Mouse (Mus musculus): Measurements from ENCODE around the gene Por.

Por gene

GRCm38 (mm10) chr5:135726641-135727346 lies 57.0 kb downstream of the Por start:
- no peak for DNase-seq (ENCODE audit: low spot score)

- DNase-seq (ENCODE audit: low spot score): no peak
Observed at GRCm38 (mm10) chr5:135727871-135728270, 58.0 kb downstream of the Por start.

GRCm38 (mm10) chr5:135728361-135728760 lies 58.5 kb downstream of the Por start:
- no peak for DNase-seq (ENCODE audit: low spot score)

- DNase-seq (ENCODE audit: low spot score): no peak
Observed at GRCm38 (mm10) chr5:135729351-135729750, 59.5 kb downstream of the Por start.

- DNase-seq (ENCODE audit: low spot score): no peak
Observed at GRCm38 (mm10) chr5:135730278-135730677, 60.4 kb downstream of the Por start.

GRCm38 (mm10) chr5:135730916-135731315 lies 61.1 kb downstream of the Por start:
- no peak for DNase-seq (ENCODE audit: low spot score)

GRCm38 (mm10) chr5:135731322-135731721 lies 61.5 kb downstream of the Por start:
- DNase-seq (ENCODE audit: low spot score): no peak

GRCm38 (mm10) chr5:135733071-135733470 lies 63.2 kb downstream of the Por start:
- no peak for DNase-seq (ENCODE audit: low spot score)

- no peak for DNase-seq (ENCODE audit: low spot score)
Observed at GRCm38 (mm10) chr5:135734057-135734680, 64.3 kb downstream of the Por start.

GRCm38 (mm10) chr5:135735741-135736140 lies 65.9 kb downstream of the Por start:
- DNase-seq (ENCODE audit: low spot score): no peak

- no peak for DNase-seq (ENCODE audit: low spot score)
Observed at GRCm38 (mm10) chr5:135736544-135736943, 66.7 kb downstream of the Por start.

GRCm38 (mm10) chr5:135737154-135737553 lies 67.3 kb downstream of the Por start:
- no peak for DNase-seq (ENCODE audit: low spot score)

GRCm38 (mm10) chr5:135738266-135738665 lies 68.4 kb downstream of the Por start:
- no peak for DNase-seq (ENCODE audit: low spot score)

GRCm38 (mm10) chr5:135742156-135742555 lies 72.3 kb downstream of the Por start:
- no peak for DNase-seq (ENCODE audit: low spot score)

GRCm38 (mm10) chr5:135742941-135743740 lies 73.3 kb downstream of the Por start:
- DNase-seq (ENCODE audit: low spot score): no peak

GRCm38 (mm10) chr5:135743741-135744609 lies 74.1 kb downstream of the Por start, which contains the start of gene Tmem120a:
Gene Tmem120a, minus strand, starts transcription at chr5:135744448.
- DNase-seq (ENCODE audit: low spot score): peak; percentile 92

- DNase-seq (ENCODE audit: low spot score): no peak
Observed at GRCm38 (mm10) chr5:135744742-135745141, 74.9 kb downstream of the Por start.

GRCm38 (mm10) chr5:135751041-135751440 lies 81.2 kb downstream of the Por start:
- DNase-seq (ENCODE audit: low spot score): no peak

- DNase-seq (ENCODE audit: low spot score): no peak
Observed at GRCm38 (mm10) chr5:135751595-135751994, 81.8 kb downstream of the Por start.

- DNase-seq (ENCODE audit: low spot score): no peak
Observed at GRCm38 (mm10) chr5:135761881-135762280, 92.0 kb downstream of the Por start.

GRCm38 (mm10) chr5:135763526-135763925 lies 93.7 kb downstream of the Por start:
- DNase-seq (ENCODE audit: low spot score): peak; percentile 29

- no peak for DNase-seq (ENCODE audit: low spot score)
Observed at GRCm38 (mm10) chr5:135764971-135765370, 95.1 kb downstream of the Por start.

Measured in ovary, adult 18-20 months (tissue).